In the genomic region with DNA sequence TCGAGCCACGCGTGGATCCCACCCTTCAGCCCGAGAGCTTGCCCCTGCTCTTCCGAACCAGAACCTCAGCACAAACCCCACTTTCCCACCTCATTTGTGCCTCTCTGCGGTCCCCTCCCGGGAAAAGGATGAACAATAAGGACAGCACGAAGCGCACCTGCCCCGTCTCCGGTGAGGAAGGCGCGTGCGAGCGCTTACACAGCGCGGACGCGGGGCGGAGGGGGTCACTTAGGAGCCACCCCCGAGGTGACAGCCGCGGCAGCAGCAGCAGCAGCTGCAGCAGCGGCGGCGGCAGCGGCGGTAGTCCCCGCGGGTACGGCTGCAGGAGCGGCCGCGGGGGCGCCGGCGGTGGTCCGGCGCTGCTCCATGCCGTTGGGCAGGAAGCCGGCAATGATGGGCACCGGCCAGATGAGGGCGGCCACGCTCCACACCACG, we compare ENCODE assay signal across 8 mouse cellular contexts. TPM values are rescaled to one million over a fixed set of nuclear protein-coding genes. Genes with fewer than 3 reads are reported as not detected.
A peak's percentile ranks its signal among the peaks of the same experiment; 100 is the strongest.
DNase-seq lines count a peak whose midpoint lies in the region; ATAC-seq and TF ChIP-seq lines count a peak whose summit lies in the region.

No protein-coding gene starts in this region.

- no peak overlapping the region for H3K27ac ChIP-seq in heart, adult 2 months
- no peak overlapping the region for H3K27ac ChIP-seq in forebrain, embryonic 12.5 days
- H3K27ac ChIP-seq in hindbrain, embryonic 15.5 days (replicated peaks) = peak overlapping the region; percentile 84
- no peak overlapping the region for H3K27ac ChIP-seq in thymus, adult 2 months (ENCODE audit: control insufficient read depth, insufficient read depth, low read length)

- WGBS in heart, adult 2 months = 2% methylated on average over 45 of the region's 45 CpGs
- WGBS in forebrain, embryonic 12.5 days = under 1% methylated on average over 45 of the region's 45 CpGs
- WGBS in hindbrain, embryonic 15.5 days = under 1% methylated on average over 39 of the region's 45 CpGs
- 3% methylated on average over 45 of the region's 45 CpGs for WGBS in thymus, adult 2 months

- intact Hi-C loops in heart, adult 2 months (cut with DNase I) = loop anchor here (5.0 kb wide), 2 partner anchors 108 to 268 kb away; a partner anchor contains a TSS
- intact Hi-C loops in heart, postnatal 25 days (cut with DNase I) = loop anchor here (2.0 to 10.0 kb wide), 2 partner anchors 181 to 235 kb away; a partner anchor contains a TSS

- TF ChIP-seq CTCF in heart, adult 2 months (IDR thresholded peaks at IDR 0.05) = peak; percentile 91
- TF ChIP-seq CTCF in thymus, adult 2 months (IDR thresholded peaks at IDR 0.05; ENCODE audit: borderline replicate concordance, control insufficient read depth, extremely low read depth, insufficient read depth, low read length, poor library complexity) = 0 out of 2 replicates have a peak, but pooled peaks have one; percentile 34

- no peak for TF ChIP-seq POLR2A in heart, adult 2 months (IDR thresholded peaks at IDR 0.05; ENCODE audit: insufficient read depth, low read depth, low read length)
- no peak for TF ChIP-seq POLR2A in thymus, adult 2 months (IDR thresholded peaks at IDR 0.05; ENCODE audit: control insufficient read depth, extremely low read depth, insufficient read depth, low read length, poor library complexity)

- H3K4me3 ChIP-seq in heart, adult 2 months = peak overlapping the region; percentile 70
- peak overlapping the region; percentile 75 for H3K4me3 ChIP-seq in forebrain, embryonic 12.5 days (replicated peaks)
- peak overlapping the region; percentile 83 for H3K4me3 ChIP-seq in hindbrain, embryonic 15.5 days
- peak overlapping the region; percentile 77 for H3K4me3 ChIP-seq in thymus, adult 2 months (ENCODE audit: control insufficient read depth, insufficient read depth, low read length)

- no peaks in the 10 kb centered on the region for H3K9me3 ChIP-seq in forebrain, embryonic 12.5 days
- H3K9me3 ChIP-seq in hindbrain, embryonic 15.5 days = no peaks in the 10 kb centered on the region

- no peaks in the 10 kb centered on the region for H3K4me1 ChIP-seq in heart, adult 2 months (ENCODE audit: control insufficient read depth, insufficient read depth, low read length)
- peaks cover 7% of the 10 kb centered on the region; the same call in 1 of the 2 replicates for H3K4me1 ChIP-seq in forebrain, embryonic 12.5 days
- peaks cover 13% of the 10 kb centered on the region; the same call in 1 of the 2 replicates for H3K4me1 ChIP-seq in hindbrain, embryonic 15.5 days (replicated peaks)
- peaks cover 12% of the 10 kb centered on the region for H3K4me1 ChIP-seq in thymus, adult 2 months (replicated peaks; ENCODE audit: control insufficient read depth, insufficient read depth, low read length)

- no peaks in the 10 kb centered on the region for H3K36me3 ChIP-seq in heart, adult 2 months (ENCODE audit: control insufficient read depth, insufficient read depth, low read length)
- no peaks in the 10 kb centered on the region for H3K36me3 ChIP-seq in forebrain, embryonic 12.5 days (replicated peaks)
- no peaks in the 10 kb centered on the region for H3K36me3 ChIP-seq in hindbrain, embryonic 15.5 days
- no peaks in the 10 kb centered on the region for H3K36me3 ChIP-seq in thymus, adult 2 months (ENCODE audit: control insufficient read depth, insufficient read depth, low read length)

- H3K9ac ChIP-seq in heart, adult 2 months (ENCODE audit: low read depth, low read length) = peak overlapping the region; percentile 53
- peak overlapping the region; percentile 66 for H3K9ac ChIP-seq in forebrain, embryonic 12.5 days
- peak overlapping the region; percentile 66 for H3K9ac ChIP-seq in hindbrain, embryonic 15.5 days

- no peak; the same call in none of the 2 replicates for ATAC-seq in forebrain, embryonic 12.5 days (ENCODE audit: low FRiP score)
- peak; percentile 52; the same call in 1 of the 2 replicates for ATAC-seq in hindbrain, embryonic 15.5 days (ENCODE audit: low FRiP score, low read depth)

- H3K27me3 ChIP-seq in heart, adult 2 months (ENCODE audit: control insufficient read depth, insufficient read depth, low read length) = no peaks in the 10 kb centered on the region
- H3K27me3 ChIP-seq in forebrain, embryonic 12.5 days = peaks cover 24% of the 10 kb centered on the region
- peaks cover 12% of the 10 kb centered on the region; the same call in 1 of the 2 replicates for H3K27me3 ChIP-seq in hindbrain, embryonic 15.5 days
- H3K27me3 ChIP-seq in thymus, adult 2 months (ENCODE audit: control insufficient read depth, insufficient read depth, low read length) = peaks cover 6% of the 10 kb centered on the region; the same call in 1 of the 2 replicates

- TF ChIP-seq EP300 in heart, adult 2 months (IDR thresholded peaks at IDR 0.05; ENCODE audit: insufficient read depth, low read depth, low read length) = 0 out of 2 replicates have a peak, but pooled peaks have one; percentile 11

- DNase-seq in heart, adult 2 months = peak; percentile 81 to 84
- no peak for DNase-seq in heart, postnatal 25 days (ENCODE audit: low spot score)
- DNase-seq in adrenal gland, postnatal 25 days = peak; percentile 84
- peak; percentile 77 for DNase-seq in liver
- DNase-seq in neural tube, embryonic 10.5 days (ENCODE audit: extremely low spot score, low spot score) = peak; percentile 90
- peak; percentile 46 for DNase-seq in thymus, adult 2 months

- H3K4me2 ChIP-seq in forebrain, embryonic 12.5 days = peak overlapping the region; percentile 95
- peak overlapping the region; percentile 75 for H3K4me2 ChIP-seq in hindbrain, embryonic 15.5 days

- H3K79me2 ChIP-seq in heart, adult 2 months (replicated peaks; ENCODE audit: control insufficient read depth, insufficient read depth, low read length) = no peaks in the 10 kb centered on the region

RNA-seq across cellular contexts. Expression of a gene that starts 1.1 kb away (rescaled TPM):
- total RNA-seq in heart, adult 2 months (2021) = 1 to 10 TPM; 4.5 to 5.5 TPM
- polyA plus RNA-seq in heart, adult 2 months (2012; rRNA removed) = 0.94 and 2.1 TPM in 2 replicates
- 1 to 10 TPM; 7.3 to 8.0 TPM for total RNA-seq in heart, postnatal 25 days (2021)
- total RNA-seq in adrenal gland, postnatal 25 days (2021) = 7.9 and 9.5 TPM in 2 replicates
- 10.7 and 12.6 TPM in 2 replicates for polyA plus RNA-seq in forebrain, embryonic 12.5 days (2016; fragmentation: Nextera tagmentation; extraction: Ambion mirVana)
- 45.3 and 53.2 TPM in 2 replicates for polyA plus RNA-seq in hindbrain, embryonic 15.5 days (2015; fragmentation: Nextera tagmentation; extraction: Ambion mirVana)
- polyA plus RNA-seq in thymus, adult 2 months (2012; rRNA removed) = 14.1 and 22.0 TPM in 2 replicates

RNA-seq across cellular contexts. Expression of a gene that starts 43.6 kb away (rescaled TPM):
- under 1 TPM; 0.10 to 0.11 TPM for total RNA-seq in heart, adult 2 months (2021)
- polyA plus RNA-seq in heart, adult 2 months (2012; rRNA removed) = 0.50 and 0.78 TPM in 2 replicates
- under 1 TPM; 0.08 TPM for total RNA-seq in heart, postnatal 25 days (2021)
- total RNA-seq in adrenal gland, postnatal 25 days (2021) = 0.12 and 0.24 TPM in 2 replicates
- polyA plus RNA-seq in forebrain, embryonic 12.5 days (2016; fragmentation: Nextera tagmentation; extraction: Ambion mirVana) = 0.73 and 0.77 TPM in 2 replicates
- 0.13 and 0.21 TPM in 2 replicates for polyA plus RNA-seq in hindbrain, embryonic 15.5 days (2015; fragmentation: Nextera tagmentation; extraction: Ambion mirVana)
- polyA plus RNA-seq in thymus, adult 2 months (2012; rRNA removed) = 8.3 and 10.3 TPM in 2 replicates
